Mouse (Mus musculus): Measurements from ENCODE around the gene Mcpt1. TPM values are rescaled to one million over a fixed set of nuclear protein-coding genes. Genes with fewer than 3 reads are reported as not detected.
"Not testable (repeated sequence)": the region's sequence is repeated elsewhere in the genome, so short reads cannot be mapped to it uniquely, and the experiment has no call there.

Gene Mcpt1
- polyA plus RNA-seq, 1 experiment from 2014 or later = not detected

DNA sequence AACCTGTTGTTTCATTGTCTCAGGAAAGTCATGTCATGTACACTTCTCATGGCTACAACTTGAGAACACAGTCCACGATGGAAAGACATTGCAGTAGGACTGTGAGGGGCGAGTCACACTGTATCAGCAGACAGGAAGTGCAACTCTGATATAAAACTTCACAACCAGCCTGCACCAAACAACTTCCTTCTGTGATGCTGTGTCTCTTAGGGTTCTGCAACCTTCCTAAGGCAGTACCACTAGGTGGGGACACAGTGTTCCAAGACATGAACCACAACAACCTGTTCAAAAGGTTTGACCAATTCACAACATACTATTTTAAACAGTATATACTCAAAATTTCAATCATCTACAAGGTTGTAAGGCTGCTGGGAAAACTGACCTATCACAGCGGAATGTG, 37.6 kb downstream of the Mcpt1 start:
- Histone ChIP-seq H3K36me3 (ENCODE audit: control insufficient read depth, insufficient read depth, low read length) (no peaks in the 10 kb centered on the region), H3K27ac (ENCODE audit: low read depth, low read length) (no peak overlapping the region), H3K9me3 (ENCODE audit: control insufficient read depth, low read length) (no peaks in the 10 kb centered on the region), H3K27me3 (ENCODE audit: control insufficient read depth, insufficient read depth, low read length) (no peaks in the 10 kb centered on the region), H3K4me2 (ENCODE audit: low read depth, low read length, severe bottlenecking) (no peak overlapping the region), H3K4me3 (ENCODE audit: low read depth, low read length) (no peak overlapping the region), H3K9ac (ENCODE audit: low read length) (no peak overlapping the region), H3K4me1 (replicated peaks; ENCODE audit: control insufficient read depth, insufficient read depth, low read length) (no peaks in the 10 kb centered on the region)
- 86% methylated on average over 3 of the region's 3 CpGs for WGBS
- no peak for DNase-seq (ENCODE audit: low spot score)
- ATAC-seq (replicated peaks; ENCODE audit: low FRiP score) = no peak

GRCm38 (mm10) chr14:56057722-56058121, 40.0 kb downstream of the Mcpt1 start:
- Histone ChIP-seq H3K27ac (ENCODE audit: low read depth, low read length) (no peak overlapping the region), H3K9ac (ENCODE audit: low read length) (no peak overlapping the region), H3K4me2 (ENCODE audit: low read depth, low read length, severe bottlenecking) (no peak overlapping the region), H3K9me3 (ENCODE audit: control insufficient read depth, low read length) (no peaks in the 10 kb centered on the region), H3K36me3 (ENCODE audit: control insufficient read depth, insufficient read depth, low read length) (no peaks in the 10 kb centered on the region), H3K4me3 (ENCODE audit: low read depth, low read length) (no peak overlapping the region), H3K27me3 (ENCODE audit: control insufficient read depth, insufficient read depth, low read length) (no peaks in the 10 kb centered on the region), H3K4me1 (replicated peaks; ENCODE audit: control insufficient read depth, insufficient read depth, low read length) (no peaks in the 10 kb centered on the region)
- DNase-seq (ENCODE audit: low spot score) (no peak), ATAC-seq (replicated peaks; ENCODE audit: low FRiP score) (no peak)
- WGBS = 89% methylated on average over 4 of the region's 4 CpGs

DNA sequence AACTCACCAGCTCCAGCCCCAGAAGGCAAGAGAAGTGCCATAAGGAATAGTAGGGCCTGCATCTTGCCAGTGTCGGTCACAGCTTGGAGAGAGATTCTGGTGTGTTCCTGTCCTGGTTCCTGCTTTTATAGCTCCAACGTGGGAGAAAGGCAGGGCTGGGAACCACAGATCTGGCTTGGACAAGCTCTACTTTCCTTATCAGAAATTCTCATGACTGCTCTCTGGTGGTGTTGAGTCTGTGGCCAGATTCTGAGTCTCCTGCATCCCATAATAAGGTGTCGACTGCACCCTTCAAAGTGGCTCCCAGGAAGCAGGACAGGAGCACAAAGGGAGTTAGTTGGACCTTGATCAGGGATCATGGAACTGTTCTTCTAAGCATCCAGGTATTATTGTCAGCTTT, 44.4 kb downstream of the Mcpt1 start, which contains the start of gene Mcpt4:
TSS of gene Mcpt4 (minus strand) at position 101 of the 400 bp plus-strand sequence.
- H3K9ac ChIP-seq (ENCODE audit: low read length); ATAC-seq (replicated peaks; ENCODE audit: low FRiP score); H3K36me3 ChIP-seq (ENCODE audit: control insufficient read depth, insufficient read depth, low read length); H3K9me3 ChIP-seq (ENCODE audit: control insufficient read depth, low read length); DNase-seq (ENCODE audit: low spot score); H3K4me3 ChIP-seq (ENCODE audit: low read depth, low read length); H3K4me1 ChIP-seq (replicated peaks; ENCODE audit: control insufficient read depth, insufficient read depth, low read length); H3K27me3 ChIP-seq (ENCODE audit: control insufficient read depth, insufficient read depth, low read length); H3K4me2 ChIP-seq (ENCODE audit: low read depth, low read length, severe bottlenecking); H3K27ac ChIP-seq (ENCODE audit: low read depth, low read length): not testable (repeated sequence)
- 81% methylated on average over 3 of the region's 3 CpGs for WGBS

Other genes starting within 250 kb of the Mcpt1 start
- 6.1 and 7.2 TPM in 2 replicates for gene Adcy4, start 233.9 kb upstream of the Mcpt1 start, polyA plus RNA-seq (2014; fragmentation: Nextera tagmentation; extraction: Ambion mirVana)
- 6.6 and 9.7 TPM in 2 replicates for gene Ripk3, start 229.1 kb upstream of the Mcpt1 start, polyA plus RNA-seq (2014; fragmentation: Nextera tagmentation; extraction: Ambion mirVana)
- 30.8 and 32.7 TPM in 2 replicates for gene Nfatc4, start 194.8 kb upstream of the Mcpt1 start, polyA plus RNA-seq (2014; fragmentation: Nextera tagmentation; extraction: Ambion mirVana)
- gene Nynrin, start 164.0 kb upstream of the Mcpt1 start, polyA plus RNA-seq (2014; fragmentation: Nextera tagmentation; extraction: Ambion mirVana) = 20.2 and 20.3 TPM in 2 replicates
- 0.37 TPM in 1 of 2 replicates, not detected in the other for gene Cbln3, start 133.6 kb upstream of the Mcpt1 start, polyA plus RNA-seq (2014; fragmentation: Nextera tagmentation; extraction: Ambion mirVana)
- gene Khnyn, start 133.0 kb upstream of the Mcpt1 start, polyA plus RNA-seq (2014; fragmentation: Nextera tagmentation; extraction: Ambion mirVana) = 13.6 and 14.9 TPM in 2 replicates
- gene Sdr39u1, start 117.7 kb upstream of the Mcpt1 start, polyA plus RNA-seq (2014; fragmentation: Nextera tagmentation; extraction: Ambion mirVana) = 38.0 and 48.6 TPM in 2 replicates
- gene Cma1, start 73.3 kb upstream of the Mcpt1 start, polyA plus RNA-seq (2014; fragmentation: Nextera tagmentation; extraction: Ambion mirVana) = not detected in 2 replicates
- not detected in 2 replicates for gene Cma2, start 67.0 kb upstream of the Mcpt1 start, polyA plus RNA-seq (2014; fragmentation: Nextera tagmentation; extraction: Ambion mirVana)
- gene Mcpt9, start 12.5 kb downstream of the Mcpt1 start, polyA plus RNA-seq (2014; fragmentation: Nextera tagmentation; extraction: Ambion mirVana) = not detected in 2 replicates
- gene Mcpt2, start 24.1 kb downstream of the Mcpt1 start, polyA plus RNA-seq (2014; fragmentation: Nextera tagmentation; extraction: Ambion mirVana) = not detected in 2 replicates
- not detected in 2 replicates for gene Mcpt4, start 44.3 kb downstream of the Mcpt1 start, polyA plus RNA-seq (2014; fragmentation: Nextera tagmentation; extraction: Ambion mirVana)
- not detected in 2 replicates for gene Mcpt8, start 67.3 kb downstream of the Mcpt1 start, polyA plus RNA-seq (2014; fragmentation: Nextera tagmentation; extraction: Ambion mirVana)
- gene Ctsg, start 84.6 kb downstream of the Mcpt1 start, polyA plus RNA-seq (2014; fragmentation: Nextera tagmentation; extraction: Ambion mirVana) = not detected in 2 replicates
- not detected in 2 replicates for gene Gzme, start 102.7 kb downstream of the Mcpt1 start, polyA plus RNA-seq (2014; fragmentation: Nextera tagmentation; extraction: Ambion mirVana)
- not detected in 2 replicates for gene Gzmd, start 114.6 kb downstream of the Mcpt1 start, polyA plus RNA-seq (2014; fragmentation: Nextera tagmentation; extraction: Ambion mirVana)
- gene Gzmg, start 141.6 kb downstream of the Mcpt1 start, polyA plus RNA-seq (2014; fragmentation: Nextera tagmentation; extraction: Ambion mirVana) = not detected in 2 replicates
- gene Gzmn, start 156.6 kb downstream of the Mcpt1 start, polyA plus RNA-seq (2014; fragmentation: Nextera tagmentation; extraction: Ambion mirVana) = not detected in 2 replicates
- gene Gzmf, start 193.4 kb downstream of the Mcpt1 start, polyA plus RNA-seq (2014; fragmentation: Nextera tagmentation; extraction: Ambion mirVana) = not detected in 2 replicates
- not detected in 2 replicates for gene Gzmc, start 216.7 kb downstream of the Mcpt1 start, polyA plus RNA-seq (2014; fragmentation: Nextera tagmentation; extraction: Ambion mirVana)
- not detected in 2 replicates for gene Gzmb, start 244.3 kb downstream of the Mcpt1 start, polyA plus RNA-seq (2014; fragmentation: Nextera tagmentation; extraction: Ambion mirVana)

Data from forebrain, embryonic 11.5 days (tissue).